Mouse (Mus musculus): ENCODE measurements around the gene Gemin7. TPM values are rescaled to one million over a fixed set of nuclear protein-coding genes. Genes with fewer than 3 reads are reported as not detected.

Gemin7 gene
- polyA plus RNA-seq, 1 experiment from 2014 or later = 101 TPM

GRCm38 (mm10) chr7:19517652-19518365 lies 59.6 kb downstream of the Gemin7 start, which contains the start of gene Nkpd1:
Gene Nkpd1 (plus strand): TSS chr7:19517838.
- no peak for ATAC-seq
- Histone ChIP-seq H3K9ac (no peak within 1 kb of the TSS), H3K4me1 (peaks cover 12% of the 10 kb centered on the region), H3K27me3 (replicated peaks) (peaks cover 74% of the 10 kb centered on the region), H3K4me2 (peak within 1 kb of the TSS; percentile 39), H3K27ac (no peak within 1 kb of the TSS), H3K4me3 (no peak within 1 kb of the TSS), H3K9me3 (replicated peaks) (no peaks in the 10 kb centered on the region), H3K36me3 (no peaks in the 10 kb centered on the region)
- WGBS (ENCODE audit: insufficient replicate concordance) = 4% methylated on average over 24 of the region's 29 CpGs

Other genes starting within 250 kb of the Gemin7 start
- 25.8 and 31.5 TPM in 2 replicates for gene Ercc1, start 232.8 kb downstream of the Gemin7 start, polyA plus RNA-seq (2016; fragmentation: Nextera tagmentation; extraction: Ambion mirVana)
- 19.5 and 19.9 TPM in 2 replicates for gene Cd3eap, start 218.1 kb downstream of the Gemin7 start, polyA plus RNA-seq (2016; fragmentation: Nextera tagmentation; extraction: Ambion mirVana)
- gene Ppp1r13l, start 217.8 kb downstream of the Gemin7 start, polyA plus RNA-seq (2016; fragmentation: Nextera tagmentation; extraction: Ambion mirVana) = 1.7 and 1.9 TPM in 2 replicates
- 9.9 and 10.9 TPM in 2 replicates for gene Ercc2, start 195.6 kb downstream of the Gemin7 start, polyA plus RNA-seq (2016; fragmentation: Nextera tagmentation; extraction: Ambion mirVana)
- gene Klc3, start 173.5 kb downstream of the Gemin7 start, polyA plus RNA-seq (2016; fragmentation: Nextera tagmentation; extraction: Ambion mirVana) = 0.58 and 1.2 TPM in 2 replicates
- gene Ckm, start 172.8 kb downstream of the Gemin7 start, polyA plus RNA-seq (2016; fragmentation: Nextera tagmentation; extraction: Ambion mirVana) = 0.15 and 0.20 TPM in 2 replicates
- 3.8 and 4.2 TPM in 2 replicates for gene Mark4, start 118.8 kb downstream of the Gemin7 start, polyA plus RNA-seq (2016; fragmentation: Nextera tagmentation; extraction: Ambion mirVana)
- 3.6 and 3.9 TPM in 2 replicates for gene Exoc3l2, start 114.3 kb downstream of the Gemin7 start, polyA plus RNA-seq (2016; fragmentation: Nextera tagmentation; extraction: Ambion mirVana)
- 2.1 TPM in 2 replicates for gene Bloc1s3, start 69.2 kb downstream of the Gemin7 start, polyA plus RNA-seq (2016; fragmentation: Nextera tagmentation; extraction: Ambion mirVana)
- 68.4 and 68.6 TPM in 2 replicates for gene Trappc6a, start 69.2 kb downstream of the Gemin7 start, polyA plus RNA-seq (2016; fragmentation: Nextera tagmentation; extraction: Ambion mirVana)
- gene Nkpd1, start 59.8 kb downstream of the Gemin7 start, polyA plus RNA-seq (2016; fragmentation: Nextera tagmentation; extraction: Ambion mirVana) = not detected in 2 replicates
- gene Ppp1r37, start 14.5 kb downstream of the Gemin7 start, polyA plus RNA-seq (2016; fragmentation: Nextera tagmentation; extraction: Ambion mirVana) = 19.1 and 20.2 TPM in 2 replicates
- 1.5 TPM in 2 replicates for gene Zfp296, start 308 bp downstream of the Gemin7 start, polyA plus RNA-seq (2016; fragmentation: Nextera tagmentation; extraction: Ambion mirVana)
- gene Clasrp, start 26.9 kb upstream of the Gemin7 start, polyA plus RNA-seq (2016; fragmentation: Nextera tagmentation; extraction: Ambion mirVana) = 23.9 and 24.2 TPM in 2 replicates
- gene Relb, start 51.8 kb upstream of the Gemin7 start, polyA plus RNA-seq (2016; fragmentation: Nextera tagmentation; extraction: Ambion mirVana) = 1.9 and 2.6 TPM in 2 replicates
- 75.1 and 75.2 TPM in 2 replicates for gene Clptm1, start 87.4 kb upstream of the Gemin7 start, polyA plus RNA-seq (2016; fragmentation: Nextera tagmentation; extraction: Ambion mirVana)
- gene Apoc2, start 100.3 kb upstream of the Gemin7 start, polyA plus RNA-seq (2016; fragmentation: Nextera tagmentation; extraction: Ambion mirVana) = 389 and 406 TPM in 2 replicates
- gene Gm44805, start 103.8 kb upstream of the Gemin7 start, polyA plus RNA-seq (2016; fragmentation: Nextera tagmentation; extraction: Ambion mirVana) = 2.7 and 4.9 TPM in 2 replicates
- gene Apoc4, start 103.9 kb upstream of the Gemin7 start, polyA plus RNA-seq (2016; fragmentation: Nextera tagmentation; extraction: Ambion mirVana) = 15.4 and 18.1 TPM in 2 replicates
- 190 and 197 TPM in 2 replicates for gene Apoc1, start 115.1 kb upstream of the Gemin7 start, polyA plus RNA-seq (2016; fragmentation: Nextera tagmentation; extraction: Ambion mirVana)
- 1,254 and 1,289 TPM in 2 replicates for gene Apoe, start 121.6 kb upstream of the Gemin7 start, polyA plus RNA-seq (2016; fragmentation: Nextera tagmentation; extraction: Ambion mirVana)
- 188 and 207 TPM in 2 replicates for gene Tomm40, start 137.8 kb upstream of the Gemin7 start, polyA plus RNA-seq (2016; fragmentation: Nextera tagmentation; extraction: Ambion mirVana)
- 31.9 and 34.4 TPM in 2 replicates for gene Nectin2, start 172.9 kb upstream of the Gemin7 start, polyA plus RNA-seq (2016; fragmentation: Nextera tagmentation; extraction: Ambion mirVana)
- 11.1 and 11.3 TPM in 2 replicates for gene Bcam, start 193.4 kb upstream of the Gemin7 start, polyA plus RNA-seq (2016; fragmentation: Nextera tagmentation; extraction: Ambion mirVana)
- 0.95 and 1.0 TPM in 2 replicates for gene Cblc, start 219.2 kb upstream of the Gemin7 start, polyA plus RNA-seq (2016; fragmentation: Nextera tagmentation; extraction: Ambion mirVana)
- 3.7 and 5.4 TPM in 2 replicates for gene Bcl3, start 245.2 kb upstream of the Gemin7 start, polyA plus RNA-seq (2016; fragmentation: Nextera tagmentation; extraction: Ambion mirVana)